ENCODE assay signal across 8 mouse cellular contexts in genomic region chr11:118423266-118423971, GRCm38 (mm10). TPM values are rescaled to one million over a fixed set of nuclear protein-coding genes. Genes with fewer than 3 reads are reported as not detected.
DNase-seq lines count a peak whose midpoint lies in the region; ATAC-seq lines count a peak whose summit lies in the region.

No protein-coding gene starts in this region.

- peak overlapping the region; percentile 36 for H3K27ac ChIP-seq in hindbrain, embryonic 15.5 days (replicated peaks)

- H3K27me3 ChIP-seq in hindbrain, embryonic 15.5 days, result peaks cover 5% of the 10 kb centered on the region; the same call in 1 of the 2 replicates

- peak; percentile 93 for DNase-seq in NIH3T3 (ENCODE audit: low read depth)
- DNase-seq in cerebellum, adult 9-11 months, result peak; percentile 79
- peak; percentile 67 to 68 for DNase-seq in frontal cortex, postnatal 25 days (ENCODE audit: low spot score in 2 of 2)
- DNase-seq in left cerebral cortex, adult 18-20 months (ENCODE audit: low spot score in 2 of 2), result peak; percentile 77 to 83
- peak; percentile 80 for DNase-seq in lung, postnatal 4 days
- peak; percentile 78 for DNase-seq in right cerebral cortex, postnatal 25 days

- peak; percentile 27; the same call in 1 of the 2 replicates for ATAC-seq in hindbrain, embryonic 15.5 days (ENCODE audit: low FRiP score, low read depth)
- ATAC-seq in activated CD4-positive, CD25-positive, alpha-beta regulatory T cell, adult 4 months, result no peak

- WGBS in hindbrain, embryonic 15.5 days, result 8% methylated on average over 18 of the region's 18 CpGs

- H3K9ac ChIP-seq in hindbrain, embryonic 15.5 days, result peak overlapping the region; percentile 23

- peak overlapping the region; percentile 40 for H3K4me2 ChIP-seq in hindbrain, embryonic 15.5 days

- H3K36me3 ChIP-seq in hindbrain, embryonic 15.5 days, result no peaks in the 10 kb centered on the region

- no peak overlapping the region for H3K4me3 ChIP-seq in hindbrain, embryonic 15.5 days

- no peaks in the 10 kb centered on the region for H3K9me3 ChIP-seq in hindbrain, embryonic 15.5 days

- H3K4me1 ChIP-seq in hindbrain, embryonic 15.5 days (replicated peaks), result peaks cover 36% of the 10 kb centered on the region

RNA-seq across cellular contexts. Expression of gene Cant1, which starts 4.5 kb away (rescaled TPM):
- polyA plus RNA-seq in hindbrain, embryonic 15.5 days (2015; fragmentation: Nextera tagmentation; extraction: Ambion mirVana), result 30.8 and 33.7 TPM in 2 replicates
- total RNA-seq in left cerebral cortex, adult 18-20 months (2021), result 10 to 100 TPM; 38.7 to 40.4 TPM
- polyA plus RNA-seq in activated CD4-positive, CD25-positive, alpha-beta regulatory T cell, adult 4 months (2017; shearing (Covaris generic)), result 10 to 100 TPM; 21.3 to 23.3 TPM

RNA-seq across cellular contexts. Expression of gene C1qtnf1, which starts 4.6 kb away (rescaled TPM):
- 5.1 and 5.3 TPM in 2 replicates for polyA plus RNA-seq in hindbrain, embryonic 15.5 days (2015; fragmentation: Nextera tagmentation; extraction: Ambion mirVana)
- total RNA-seq in left cerebral cortex, adult 18-20 months (2021), result 1 to 10 TPM; 4.3 to 4.6 TPM
- not detected for polyA plus RNA-seq in activated CD4-positive, CD25-positive, alpha-beta regulatory T cell, adult 4 months (2017; shearing (Covaris generic))

RNA-seq across cellular contexts. Expression of gene Lgals3bp, which starts 21.5 kb away (rescaled TPM):
- 5.9 and 8.3 TPM in 2 replicates for polyA plus RNA-seq in hindbrain, embryonic 15.5 days (2015; fragmentation: Nextera tagmentation; extraction: Ambion mirVana)
- 10 to 100 TPM; 21.7 to 21.9 TPM for total RNA-seq in left cerebral cortex, adult 18-20 months (2021)
- 100 to 1,000 TPM in 1 of 2 experiments, 10 to 100 TPM in 1; 98.4 to 147 TPM for polyA plus RNA-seq in activated CD4-positive, CD25-positive, alpha-beta regulatory T cell, adult 4 months (2017; shearing (Covaris generic))

RNA-seq across cellular contexts. Expression of gene Engase, which starts 53.2 kb away (rescaled TPM):
- 6.8 and 7.7 TPM in 2 replicates for polyA plus RNA-seq in hindbrain, embryonic 15.5 days (2015; fragmentation: Nextera tagmentation; extraction: Ambion mirVana)
- total RNA-seq in left cerebral cortex, adult 18-20 months (2021), result 10 to 100 TPM; 13.3 to 14.1 TPM
- polyA plus RNA-seq in activated CD4-positive, CD25-positive, alpha-beta regulatory T cell, adult 4 months (2017; shearing (Covaris generic)), result 1 to 10 TPM in 1 of 2 experiments, under 1 TPM in 1; 0.90 to 2.5 TPM

Comparison
In these comparisons a context has a peak if more than half of its experiments do, and no peak if none do; other contexts are left out.
1. RNA of gene Lgals3bp, which starts 21.5 kb away (polyA plus RNA-seq): 98.4 to 147 TPM in activated CD4-positive, CD25-positive, alpha-beta regulatory T cell, adult 4 months; 5.9 to 8.3 TPM in hindbrain, embryonic 15.5 days; every median in the first group is over 10 times any median in the second.
2. Peak in every context shown above with its lines, with median percentiles within 50 percentile points of each other: DNase-seq.